Mouse (Mus musculus) forebrain, embryonic 10.5 days (tissue): ENCODE results near the gene Kcnh7. TPM values are rescaled to one million over a fixed set of nuclear protein-coding genes. Genes with fewer than 3 reads are reported as not detected.
"Not testable (repeated sequence)": the region's sequence is repeated elsewhere in the genome, so short reads cannot be mapped to it uniquely, and the experiment has no call there.

Experiments used
- DNase-seq: peaks from one replicate; pipeline ENCODE4 v3.0.0-alpha.2; 2017; ENCODE audit warnings: low spot score; ENCODE audit errors: extremely low spot score
- H3K27ac ChIP-seq: fragments of 300-500 bp; sonication (generic); 2 replicates; pipeline ENCODE4 v1.5.1; 2016; ENCODE audit warnings: mild to moderate bottlenecking
- H3K27me3 ChIP-seq: fragments of 300-500 bp; sonication (generic); 2 replicates; pipeline ENCODE4 v1.6.1; 2016; ENCODE audit warnings: mild to moderate bottlenecking; ENCODE audit not compliant: poor library complexity, severe bottlenecking
- H3K36me3 ChIP-seq: fragments of 300-500 bp; sonication (generic); replicated peaks from 2 replicates; pipeline ENCODE4 v1.6.1; 2016; ENCODE audit warnings: mild to moderate bottlenecking, moderate library complexity
- H3K4me1 ChIP-seq: fragments of 300-500 bp; sonication (generic); 2 replicates; pipeline ENCODE4 v1.6.1; 2016
- H3K4me3 ChIP-seq: fragments of 300-500 bp; sonication (generic); 2 replicates; pipeline ENCODE4 v1.5.1; 2016; ENCODE audit warnings: mild to moderate bottlenecking, moderate library complexity
- H3K9me3 ChIP-seq: fragments of 300-500 bp; sonication (generic); 2 replicates; pipeline ENCODE4 v1.6.1; 2016; ENCODE audit warnings: mild to moderate bottlenecking, moderate library complexity
- WGBS: fragments of 180-500 bp; shearing (Covaris S2); methylation state at CpG from one replicate; pipeline ENCODE4 v1.1.7; 2016; 5-methylcytosine and 5-hydroxymethylcytosine counted together
- polyA plus RNA-seq: library from polyadenylated mRNA; unstranded; fragments of >200 nt; fragmentation: Nextera tagmentation; extraction: Ambion mirVana; gene quantifications from 2 replicates; pipeline ENCODE4 v1.2.1, GENCODE M21; 2016

The Kcnh7 gene
- polyA plus RNA-seq, 1 experiment from 2014 or later, result 0.41 TPM

DNA sequence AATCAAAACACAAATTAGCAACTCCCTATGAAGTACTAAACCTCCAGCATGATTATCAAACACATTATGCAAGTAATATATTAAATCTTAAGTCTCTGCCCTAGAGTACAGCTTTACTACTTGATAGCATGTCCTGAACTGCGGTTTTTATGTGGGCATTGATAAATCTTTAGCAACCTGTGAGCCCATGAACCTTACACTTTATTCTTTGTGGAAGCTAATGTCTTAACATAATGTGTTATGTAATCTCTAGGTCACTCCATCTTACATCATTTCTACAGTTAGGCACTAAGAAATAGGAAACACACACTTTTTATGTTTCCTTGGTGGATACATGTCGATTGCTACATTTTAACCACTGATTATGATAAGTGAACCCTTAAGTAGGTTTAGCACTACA is 437.8 kb downstream of the Kcnh7 start:
- DNase-seq, result no peak
- no peaks in the 10 kb centered on the region for H3K9me3 ChIP-seq
- H3K4me3 ChIP-seq, result no peak overlapping the region
- H3K4me1 ChIP-seq, result no peaks in the 10 kb centered on the region
- no peaks in the 10 kb centered on the region for H3K36me3 ChIP-seq
- no peak overlapping the region for H3K27ac ChIP-seq
- H3K27me3 ChIP-seq, result no peaks in the 10 kb centered on the region
- WGBS, result 91% methylated on average over 2 of the region's 2 CpGs

DNA sequence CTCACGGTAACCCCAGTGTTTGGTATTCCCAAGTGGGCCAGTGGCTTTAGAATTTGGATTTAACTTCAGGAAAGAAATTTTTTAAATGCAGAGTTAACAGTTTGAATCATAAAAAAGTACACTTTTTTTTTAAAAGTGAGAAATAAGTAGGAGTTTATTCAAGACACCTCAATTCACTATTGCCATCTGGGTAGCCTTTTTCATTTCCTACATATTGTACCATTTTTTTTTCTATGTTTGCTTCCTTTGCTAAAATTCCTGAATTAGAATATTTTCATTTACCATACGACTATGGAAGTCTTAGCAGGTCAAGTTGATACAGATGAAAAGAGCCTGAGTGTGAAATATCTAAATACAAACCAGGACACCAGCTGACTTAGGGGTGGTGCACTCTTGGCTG is 441.0 kb downstream of the Kcnh7 start:
- no peaks in the 10 kb centered on the region for H3K9me3 ChIP-seq
- H3K36me3 ChIP-seq, result no peaks in the 10 kb centered on the region
- H3K27ac ChIP-seq, result no peak overlapping the region
- no peaks in the 10 kb centered on the region for H3K4me1 ChIP-seq
- WGBS, result 76% methylated on average over 2 of the region's 2 CpGs
- DNase-seq, result no peak
- H3K27me3 ChIP-seq, result no peaks in the 10 kb centered on the region
- no peak overlapping the region for H3K4me3 ChIP-seq

DNA sequence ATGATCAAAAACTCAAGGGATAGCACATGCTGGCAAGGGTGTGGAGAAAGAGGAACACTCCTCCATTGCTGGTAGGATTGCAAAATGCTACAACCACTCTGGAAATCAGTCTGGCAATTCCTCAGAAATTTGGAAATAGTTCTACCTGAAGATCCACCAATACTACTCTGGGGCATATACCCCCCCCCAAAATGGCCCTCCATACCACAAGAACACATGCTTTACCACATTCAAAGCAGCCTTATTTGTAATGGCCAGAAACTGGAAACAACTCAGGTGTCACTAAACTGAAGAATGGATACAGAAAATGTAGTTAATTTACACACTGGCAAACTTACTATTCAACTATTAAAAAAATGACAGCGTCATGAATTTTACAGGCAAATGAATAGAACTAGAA is 453.4 kb downstream of the Kcnh7 start:
- Histone ChIP-seq H3K9me3 (no peaks in the 10 kb centered on the region), H3K4me3 (no peak overlapping the region), H3K4me1 (no peaks in the 10 kb centered on the region), H3K36me3 (no peaks in the 10 kb centered on the region), H3K27me3 (no peaks in the 10 kb centered on the region), H3K27ac (no peak overlapping the region)
- WGBS, result 76% methylated on average over 1 of the region's 1 CpGs
- no peak for DNase-seq

- Histone ChIP-seq H3K9me3 (no peaks in the 10 kb centered on the region), H3K27ac (no peak overlapping the region)
- WGBS, result 98% methylated on average over 2 of the region's 2 CpGs
Measured at GRCm38 (mm10) chr2:62727732-62728131, 456.4 kb downstream of the Kcnh7 start.

DNA sequence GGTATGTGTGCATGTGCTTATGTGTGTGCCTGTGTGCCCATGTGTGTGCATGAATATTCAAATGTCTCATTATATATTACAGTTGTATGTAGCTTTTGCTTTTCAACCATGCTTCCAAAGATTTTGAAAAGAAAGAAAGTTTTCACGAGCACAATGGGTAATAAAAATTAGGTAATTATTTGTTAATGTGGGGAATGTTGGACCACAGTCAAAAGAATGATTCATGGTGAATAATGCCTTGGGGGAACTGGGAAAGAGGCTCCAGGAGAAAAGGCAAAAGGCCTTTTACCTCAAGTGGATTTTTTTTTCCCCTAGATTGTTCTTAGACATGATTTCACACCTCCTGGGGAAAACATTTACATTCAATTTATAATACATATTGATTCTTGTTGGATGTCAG is 458.1 kb downstream of the Kcnh7 start:
- Histone ChIP-seq H3K4me1 (no peaks in the 10 kb centered on the region), H3K36me3 (no peaks in the 10 kb centered on the region), H3K27ac (no peak overlapping the region), H3K27me3 (no peaks in the 10 kb centered on the region), H3K9me3 (no peaks in the 10 kb centered on the region), H3K4me3 (no peak overlapping the region)
- DNase-seq, result no peak
- WGBS, result 74% methylated on average over 1 of the region's 1 CpGs

More at GRCm38 (mm10) chr2:62727732-62728131, 456.4 kb downstream of the Kcnh7 start:
- Histone ChIP-seq H3K27me3 (no peaks in the 10 kb centered on the region), H3K4me1 (no peaks in the 10 kb centered on the region), H3K36me3 (no peaks in the 10 kb centered on the region), H3K4me3 (no peak overlapping the region)
- DNase-seq, result no peak

DNA sequence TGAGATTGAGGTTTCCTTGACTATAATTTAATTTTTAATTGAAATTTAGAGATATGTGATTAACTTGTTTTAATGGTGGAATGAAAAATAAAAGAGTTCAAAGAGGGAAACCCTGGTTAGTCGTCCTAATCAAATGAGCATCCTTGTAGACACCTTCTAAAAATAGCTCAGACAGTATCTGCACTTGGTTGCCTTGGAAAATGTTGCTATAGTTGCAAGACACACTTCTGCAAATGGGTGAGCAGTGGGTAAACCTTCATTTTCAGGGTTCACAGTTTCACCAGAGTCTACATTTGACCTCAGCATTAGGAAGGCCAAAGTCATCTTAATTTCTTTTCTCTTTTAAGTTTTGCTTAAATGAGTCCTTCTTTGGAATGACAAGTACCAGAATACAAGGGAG is 465.7 kb downstream of the Kcnh7 start:
- DNase-seq, result no peak
- Histone ChIP-seq H3K4me3 (no peak overlapping the region), H3K4me1 (no peaks in the 10 kb centered on the region), H3K27me3 (no peaks in the 10 kb centered on the region), H3K36me3 (no peaks in the 10 kb centered on the region), H3K27ac (no peak overlapping the region), H3K9me3 (no peaks in the 10 kb centered on the region)
- 66% methylated on average over 1 of the region's 1 CpGs for WGBS

- DNase-seq, result no peak
- Histone ChIP-seq H3K4me1 (no peaks in the 10 kb centered on the region), H3K36me3 (no peaks in the 10 kb centered on the region), H3K27ac (no peak overlapping the region), H3K9me3 (no peaks in the 10 kb centered on the region), H3K4me3 (no peak overlapping the region), H3K27me3 (no peaks in the 10 kb centered on the region)
- 87% methylated on average over 6 of the region's 6 CpGs for WGBS
Measured at GRCm38 (mm10) chr2:62717270-62717669, 466.8 kb downstream of the Kcnh7 start.

DNA sequence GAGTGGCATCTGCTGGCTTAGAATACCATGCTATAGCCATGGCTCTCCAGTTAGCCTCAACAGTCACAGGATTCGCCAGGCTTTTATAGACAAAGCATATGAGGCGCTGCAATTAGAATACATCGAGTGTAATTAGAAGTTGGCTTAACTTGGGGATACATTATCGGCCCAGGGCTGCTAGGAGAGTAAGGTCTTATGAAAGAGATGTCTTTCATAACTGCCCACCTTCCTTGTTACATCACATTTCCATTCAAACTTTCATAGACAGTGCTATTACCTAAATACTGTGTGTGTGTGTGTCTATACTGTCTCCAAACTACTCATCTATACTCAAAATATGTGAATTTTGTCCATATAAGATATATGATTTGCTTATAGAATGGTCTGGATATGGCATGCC is 468.8 kb downstream of the Kcnh7 start:
- DNase-seq, result no peak
- no peaks in the 10 kb centered on the region for H3K36me3 ChIP-seq
- H3K4me3 ChIP-seq, result no peak overlapping the region
- no peaks in the 10 kb centered on the region for H3K27me3 ChIP-seq
- H3K9me3 ChIP-seq, result no peaks in the 10 kb centered on the region
- H3K4me1 ChIP-seq, result no peaks in the 10 kb centered on the region
- 89% methylated on average over 4 of the region's 4 CpGs for WGBS
- H3K27ac ChIP-seq, result no peak overlapping the region

GRCm38 (mm10) chr2:62714362-62714761 is 469.7 kb downstream of the Kcnh7 start:
- H3K4me3 ChIP-seq, H3K27me3 ChIP-seq, H3K9me3 ChIP-seq, H3K4me1 ChIP-seq, H3K36me3 ChIP-seq, DNase-seq, H3K27ac ChIP-seq: not testable (repeated sequence)
- WGBS, result 92% methylated on average over 4 of the region's 4 CpGs

- Histone ChIP-seq H3K4me1 (no peaks in the 10 kb centered on the region), H3K36me3 (no peaks in the 10 kb centered on the region), H3K27ac (no peak overlapping the region), H3K4me3 (no peak overlapping the region), H3K27me3 (no peaks in the 10 kb centered on the region), H3K9me3 (no peaks in the 10 kb centered on the region)
- WGBS, result 87% methylated on average over 1 of the region's 1 CpGs
- no peak for DNase-seq
Measured at GRCm38 (mm10) chr2:62709633-62710032, 474.5 kb downstream of the Kcnh7 start.

DNA sequence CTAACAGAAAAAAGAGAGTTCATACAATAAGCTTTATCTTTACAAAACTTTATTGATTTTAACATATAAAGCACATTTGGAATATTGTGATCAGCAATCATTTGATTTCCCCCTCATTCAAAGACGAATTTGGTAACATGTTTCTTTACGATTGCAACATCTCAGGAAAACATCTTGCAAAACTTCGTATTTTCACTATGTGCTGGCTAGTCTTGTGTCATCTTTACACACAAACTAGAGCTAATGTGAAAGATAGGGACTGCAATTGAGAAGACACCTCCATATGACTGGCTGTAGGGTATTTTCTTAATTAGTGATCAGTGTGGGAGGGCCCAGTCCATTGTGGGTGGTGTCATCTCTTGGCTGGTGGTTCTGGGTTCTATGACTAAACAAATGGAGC is 477.8 kb downstream of the Kcnh7 start:
- H3K27ac ChIP-seq, result no peak overlapping the region
- no peaks in the 10 kb centered on the region for H3K4me1 ChIP-seq
- H3K4me3 ChIP-seq, result no peak overlapping the region
- H3K9me3 ChIP-seq, result no peaks in the 10 kb centered on the region
- 88% methylated on average over 3 of the region's 3 CpGs for WGBS
- H3K27me3 ChIP-seq, result no peaks in the 10 kb centered on the region
- no peaks in the 10 kb centered on the region for H3K36me3 ChIP-seq
- DNase-seq, result no peak

- no peak overlapping the region for H3K27ac ChIP-seq
- no peaks in the 10 kb centered on the region for H3K9me3 ChIP-seq
- H3K4me3 ChIP-seq, result no peak overlapping the region
- H3K36me3 ChIP-seq, result no peaks in the 10 kb centered on the region
- H3K27me3 ChIP-seq, result no peaks in the 10 kb centered on the region
- no peak for DNase-seq
- 93% methylated on average over 6 of the region's 6 CpGs for WGBS
- peaks cover 5% of the 10 kb centered on the region; the same call in 1 of the 2 replicates for H3K4me1 ChIP-seq
Measured at GRCm38 (mm10) chr2:62685934-62686333, 498.2 kb downstream of the Kcnh7 start.

DNA sequence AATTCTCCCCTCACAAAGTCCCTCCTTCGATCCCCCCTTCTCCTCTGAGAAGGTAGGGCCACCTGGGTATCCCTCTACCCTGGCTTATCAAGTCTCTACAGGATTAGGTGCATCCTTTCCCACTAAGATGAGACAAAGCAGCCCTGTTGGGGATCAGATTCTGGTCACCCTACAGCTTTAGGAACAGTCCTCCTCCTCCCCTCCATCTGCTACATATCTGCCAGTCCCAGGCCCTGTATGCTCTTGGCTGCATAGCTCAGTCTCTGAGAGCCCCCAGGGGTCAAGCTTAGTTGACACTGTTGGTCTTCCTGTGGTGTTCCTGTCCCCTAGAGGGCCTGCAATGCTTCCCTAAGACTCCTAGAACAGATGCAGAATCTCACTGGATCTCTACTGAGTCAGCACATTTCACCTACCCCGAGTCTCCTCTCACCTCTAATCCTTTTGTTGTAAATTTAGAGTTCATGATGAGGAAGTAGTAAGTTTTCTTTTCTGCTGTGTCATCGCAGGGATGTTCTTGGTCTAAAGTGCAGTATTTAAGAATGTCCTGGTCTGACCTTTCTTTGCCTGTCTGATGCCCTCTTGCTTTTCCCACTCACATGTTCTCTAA is 499.0 kb downstream of the Kcnh7 start:
- H3K4me1 ChIP-seq, result peaks cover 5% of the 10 kb centered on the region; the same call in 1 of the 2 replicates
- DNase-seq, result no peak
- H3K27ac ChIP-seq, result no peak overlapping the region
- H3K27me3 ChIP-seq, result no peaks in the 10 kb centered on the region
- H3K4me3 ChIP-seq, result no peak overlapping the region
- H3K36me3 ChIP-seq, result no peaks in the 10 kb centered on the region
- no peaks in the 10 kb centered on the region for H3K9me3 ChIP-seq
- WGBS, result 62% methylated on average over 3 of the region's 3 CpGs

- H3K4me3 ChIP-seq, result no peak overlapping the region
- H3K27me3 ChIP-seq, result no peaks in the 10 kb centered on the region
- DNase-seq, result no peak
- no peak overlapping the region for H3K27ac ChIP-seq
- H3K4me1 ChIP-seq, result peaks cover 5% of the 10 kb centered on the region; the same call in 1 of the 2 replicates
- no peaks in the 10 kb centered on the region for H3K9me3 ChIP-seq
- 72% methylated on average over 8 of the region's 8 CpGs for WGBS
- H3K36me3 ChIP-seq, result no peaks in the 10 kb centered on the region
Measured at GRCm38 (mm10) chr2:62681667-62682066, 502.4 kb downstream of the Kcnh7 start.
